Comparison of ENCODE assay signal across 17 mouse cellular contexts in the genomic region with DNA sequence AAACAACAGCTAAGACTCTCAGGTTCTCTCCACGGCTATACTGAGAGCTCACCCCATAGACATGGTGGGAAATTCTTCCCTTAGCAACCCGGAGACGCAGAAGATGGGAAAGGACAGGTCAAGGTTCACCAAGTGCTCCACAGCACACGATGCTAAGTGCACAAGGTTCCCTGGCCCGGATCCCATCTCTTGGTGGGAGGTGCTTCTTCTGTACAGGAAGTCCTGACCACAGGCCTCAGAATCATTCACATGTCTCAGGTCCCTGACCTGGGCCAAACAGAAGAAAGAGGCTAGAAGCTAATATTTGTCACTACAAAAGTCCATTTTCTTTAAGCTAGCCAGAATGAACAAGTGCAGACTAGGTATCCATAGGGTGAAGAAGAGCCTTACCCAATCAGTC.
DNase-seq lines count a peak whose midpoint lies in the region; ATAC-seq lines count a peak whose summit lies in the region.
"Had no signal": no experiment of that assay in that cellular context is flagged by ENCODE, and none has a peak within 500 bp of the region (broad histone marks: within the 10 kb centered on the region; RNA-seq: fewer than 3 reads in every experiment).

No protein-coding gene starts in this region.

- H3K9ac ChIP-seq in kidney, embryonic 16.5 days (replicated peaks; ENCODE audit: low read length), result no peak overlapping the region
- H3K9ac ChIP-seq in neural tube, embryonic 15.5 days (replicated peaks), result no peak overlapping the region
- H3K9ac ChIP-seq in midbrain, embryonic 11.5 days (ENCODE audit: low read length), result no peak overlapping the region
- H3K9ac ChIP-seq: embryonic facial prominence, embryonic 12.5 days; forebrain, embryonic 15.5 days; hindbrain, embryonic 14.5 days had no signal

- peaks cover 5% of the 10 kb centered on the region; the same call in 1 of the 2 replicates for H3K4me1 ChIP-seq in kidney, embryonic 16.5 days (ENCODE audit: insufficient read depth, low read length)
- H3K4me1 ChIP-seq in neural tube, embryonic 15.5 days, result no peaks in the 10 kb centered on the region
- H3K4me1 ChIP-seq in midbrain, embryonic 11.5 days (ENCODE audit: control insufficient read depth, insufficient read depth, low read length), result no peaks in the 10 kb centered on the region
- H3K4me1 ChIP-seq: embryonic facial prominence, embryonic 12.5 days; heart, embryonic 10.5 days had no signal

- no peak overlapping the region for H3K4me3 ChIP-seq in kidney, embryonic 16.5 days (ENCODE audit: low read length)
- no peak overlapping the region for H3K4me3 ChIP-seq in neural tube, embryonic 15.5 days (replicated peaks)
- H3K4me3 ChIP-seq in midbrain, embryonic 11.5 days (ENCODE audit: low read depth, low read length), result no peak overlapping the region
- H3K4me3 ChIP-seq: embryonic facial prominence, embryonic 12.5 days; forebrain, embryonic 15.5 days; heart, embryonic 10.5 days; hindbrain, embryonic 10.5 days had no signal

- no peak overlapping the region for H3K27ac ChIP-seq in kidney, embryonic 16.5 days (ENCODE audit: low read length)
- no peak overlapping the region for H3K27ac ChIP-seq in neural tube, embryonic 15.5 days (replicated peaks)
- H3K27ac ChIP-seq in midbrain, embryonic 11.5 days (ENCODE audit: low read depth, low read length), result no peak overlapping the region
- H3K27ac ChIP-seq: embryonic facial prominence, embryonic 12.5 days; forebrain, embryonic 15.5 days; heart, embryonic 10.5 days; hindbrain, embryonic 10.5 days; hindbrain, embryonic 14.5 days had no signal

- peak; percentile 60 to 74 for DNase-seq in kidney, adult 8-10 months
- DNase-seq in kidney, postnatal 25 days, result peak; percentile 74 to 87
- no peak for DNase-seq in midbrain, embryonic 11.5 days (ENCODE audit: low spot score, missing footprints)
- DNase-seq: adrenal gland, postnatal 10 days; cerebellum, adult 11 months; cerebellum, adult 8-10 months; cerebellum, postnatal 14 days; heart, adult 18-20 months; heart, postnatal 14 days had no signal

- H3K9me3 ChIP-seq in kidney, embryonic 16.5 days (ENCODE audit: low read length), result peaks cover 10% of the 10 kb centered on the region; the same call in 1 of the 2 replicates
- no peaks in the 10 kb centered on the region for H3K9me3 ChIP-seq in neural tube, embryonic 15.5 days (replicated peaks)
- H3K9me3 ChIP-seq in midbrain, embryonic 11.5 days (ENCODE audit: control insufficient read depth, low read length), result no peaks in the 10 kb centered on the region; the same call in 1 of the 2 replicates

- 77% methylated on average over 5 of the region's 5 CpGs for WGBS in kidney, embryonic 16.5 days
- 86% methylated on average over 5 of the region's 5 CpGs for WGBS in neural tube, embryonic 15.5 days
- 84% methylated on average over 5 of the region's 5 CpGs for WGBS in midbrain, embryonic 11.5 days

- H3K4me2 ChIP-seq in kidney, embryonic 16.5 days (replicated peaks; ENCODE audit: low read depth, low read length), result no peak overlapping the region
- no peak overlapping the region for H3K4me2 ChIP-seq in neural tube, embryonic 15.5 days
- H3K4me2 ChIP-seq in midbrain, embryonic 11.5 days, result no peak overlapping the region
- H3K4me2 ChIP-seq: embryonic facial prominence, embryonic 12.5 days; forebrain, embryonic 15.5 days; hindbrain, embryonic 14.5 days had no signal

- no peaks in the 10 kb centered on the region for H3K27me3 ChIP-seq in kidney, embryonic 16.5 days (ENCODE audit: insufficient read depth, low read length)
- H3K27me3 ChIP-seq in neural tube, embryonic 15.5 days (replicated peaks), result 0 out of 2 replicates have a peak, but pooled peaks cover 4% of the 10 kb centered on the region
- no peaks in the 10 kb centered on the region for H3K27me3 ChIP-seq in midbrain, embryonic 11.5 days (ENCODE audit: control insufficient read depth, insufficient read depth, low read length)
- H3K27me3 ChIP-seq: embryonic facial prominence, embryonic 12.5 days; forebrain, embryonic 15.5 days had no signal

- ATAC-seq in kidney, embryonic 16.5 days (ENCODE audit: low FRiP score, low TSS enrichment), result no peak
- ATAC-seq in hematopoietic stem cell, adult 5-6 weeks (replicated peaks in 1 of 2; ENCODE audit: insufficient read depth in 1 of 2, low FRiP score in 2 of 2, low TSS enrichment in 1 of 2, low read depth in 1 of 2, poor library complexity in 2 of 2, severe bottlenecking in 2 of 2), result peak; percentile 62 to 72; a peak in 3 of 4 replicates
- no peak for ATAC-seq in neural tube, embryonic 15.5 days (ENCODE audit: low FRiP score)
- no peak for ATAC-seq in midbrain, embryonic 11.5 days (ENCODE audit: low FRiP score)
- ATAC-seq: forebrain, embryonic 15.5 days had no signal

- H3K36me3 ChIP-seq in kidney, embryonic 16.5 days (ENCODE audit: insufficient read depth, low read length), result no peaks in the 10 kb centered on the region
- H3K36me3 ChIP-seq in neural tube, embryonic 15.5 days, result no peaks in the 10 kb centered on the region
- no peaks in the 10 kb centered on the region for H3K36me3 ChIP-seq in midbrain, embryonic 11.5 days (ENCODE audit: control insufficient read depth, insufficient read depth, low read length)
- H3K36me3 ChIP-seq: embryonic facial prominence, embryonic 12.5 days; forebrain, embryonic 15.5 days; heart, embryonic 10.5 days; hindbrain, embryonic 10.5 days had no signal

Comparison
In these comparisons a context has a peak if more than half of its experiments do, and no peak if none do; other contexts are left out.
1. ATAC-seq: peak in hematopoietic stem cell, adult 5-6 weeks (2 of 2); none in kidney, embryonic 16.5 days (single experiment), neural tube, embryonic 15.5 days (single experiment) and midbrain, embryonic 11.5 days (single experiment).